Mouse (Mus musculus) testis, adult 2 months (tissue): Measurements from ENCODE around the gene Ptgir.

Source experiments
- CTCF ChIP-seq: fragments of 200-500 bp; IDR thresholded peaks from 2 replicates; pipeline ENCODE4 v1.5.1; 2012; ENCODE audit warnings: low read depth, mild to moderate bottlenecking, inconsistent platforms, low read length, moderate library complexity; ENCODE audit not compliant: control insufficient read depth, insufficient read depth, insufficient replicate concordance
- POLR2A ChIP-seq: fragments of 200-500 bp; IDR thresholded peaks from 2 replicates; pipeline ENCODE4 v1.6.1; 2012; ENCODE audit warnings: low read depth, mild to moderate bottlenecking, inconsistent platforms, low read length, moderate library complexity; ENCODE audit not compliant: control insufficient read depth

DNA sequence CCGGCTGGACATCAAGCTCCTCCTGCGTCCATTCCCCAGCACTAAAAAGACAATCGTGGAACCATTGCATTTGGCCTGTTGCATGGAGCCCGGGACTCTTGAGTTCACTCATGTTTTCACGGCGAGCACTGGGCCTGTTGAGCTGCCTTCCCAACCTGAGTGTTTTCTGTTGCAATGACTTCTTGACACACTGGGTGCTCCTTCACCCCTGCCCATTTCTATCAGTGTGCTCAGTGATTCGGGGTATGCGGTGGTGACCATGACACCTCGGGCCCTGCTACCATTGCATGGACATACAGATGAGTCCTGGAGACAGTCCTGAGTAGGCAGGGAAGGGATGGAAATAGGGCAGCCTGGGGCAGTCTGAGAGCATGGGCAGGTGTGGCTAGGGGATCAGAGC, 33.8 kb upstream of the Ptgir start:
- TF ChIP-seq POLR2A (no peak), CTCF (no peak)
